Mouse (Mus musculus) adrenal gland, postnatal 36 days (tissue): ENCODE measurements around the gene Cstad. TPM values are rescaled to one million over a fixed set of nuclear protein-coding genes. Genes with fewer than 3 reads are reported as not detected.

Experiments used
- DNase-seq, 2 experiments: peaks; one replicate each; pipeline ENCODE4 v3.0.0; 2021; ENCODE audit warnings: mixed read lengths in 1 of 2
- total RNA-seq, 2 experiments: library from RNA; stranded (reverse); gene quantifications; 2 replicates each; pipeline ENCODE4 v1.2.3; 2021

Gene Cstad
- total RNA-seq, 2 experiments from 2014 or later, result 0.40 to 2.1 TPM

DNA sequence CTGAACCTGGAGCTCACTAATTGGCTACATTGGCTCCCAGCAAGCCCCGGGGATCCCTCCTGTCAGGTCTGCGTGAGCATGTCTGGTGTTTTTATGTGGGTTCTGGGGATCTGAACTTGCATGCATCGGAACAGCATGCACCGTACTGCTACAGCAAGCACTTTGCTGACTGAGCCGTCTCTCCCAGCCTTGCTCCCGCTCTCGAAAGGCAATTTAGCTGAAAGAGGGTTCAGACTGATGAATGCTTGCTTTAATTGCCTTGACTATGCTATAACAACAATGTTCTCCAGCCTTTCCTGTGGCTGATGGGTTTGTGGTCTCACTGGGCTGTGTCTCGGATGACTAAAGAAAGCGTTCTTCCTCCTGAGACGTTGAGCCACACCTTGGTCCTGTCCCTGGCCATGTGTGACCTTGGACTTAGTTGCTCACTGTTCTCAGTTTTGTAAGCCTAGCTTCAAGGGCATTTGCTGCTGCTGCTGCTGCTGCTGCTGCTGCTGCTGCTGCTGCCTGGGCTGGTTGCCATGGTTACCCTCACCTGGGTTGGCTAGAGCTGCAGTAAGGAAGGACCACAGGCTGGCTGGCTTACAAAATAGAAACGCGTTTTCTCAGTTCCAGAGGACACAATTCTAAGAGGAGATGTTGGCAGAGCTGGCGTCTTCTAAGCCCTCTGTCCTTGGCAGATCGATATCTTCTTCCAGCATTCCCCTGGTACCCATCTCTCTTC is 34.4 kb downstream of the Cstad start:
- DNase-seq, result peak in 1 of 2 experiments; percentile 46

DNA sequence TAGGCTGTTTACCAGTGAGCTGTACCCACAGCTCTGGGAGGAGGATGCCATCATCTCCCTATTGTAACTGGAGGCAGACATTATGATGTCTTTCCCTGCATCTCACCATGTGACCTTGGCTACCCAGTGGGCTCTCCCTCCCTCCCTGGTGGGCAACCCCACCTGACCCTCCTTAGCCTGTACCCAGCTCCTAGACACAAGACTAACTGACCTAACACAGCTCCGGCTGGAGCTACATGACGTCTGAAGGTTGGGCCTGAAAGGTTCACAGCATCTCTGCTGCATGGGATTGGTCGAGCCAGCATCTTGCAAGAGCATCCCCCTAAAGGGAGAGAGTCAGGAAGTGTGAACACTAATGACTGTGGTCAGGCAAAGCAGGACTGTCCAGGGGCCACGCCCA is 35.0 kb downstream of the Cstad start:
- no peak for DNase-seq

DNA sequence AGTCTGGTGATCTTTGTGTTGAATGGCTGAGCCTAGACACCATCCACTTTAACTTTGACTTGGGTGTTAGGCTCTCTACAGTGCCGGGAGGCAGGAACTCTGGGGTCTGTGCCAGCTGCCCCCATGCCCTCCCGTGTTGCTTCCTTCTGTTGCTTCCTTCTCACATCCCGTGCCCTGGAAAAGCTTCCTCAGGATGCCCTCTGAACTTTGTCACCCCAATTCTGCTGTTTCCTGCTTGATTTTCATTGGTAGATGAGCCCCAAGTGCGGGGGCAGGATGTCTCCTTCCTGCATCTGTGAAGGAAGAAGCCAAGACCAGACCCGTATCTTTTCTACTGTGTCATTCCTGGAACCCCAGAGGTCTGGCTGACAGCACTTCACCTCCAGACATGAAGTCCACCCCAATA is 41.4 kb downstream of the Cstad start:
- DNase-seq, result peak; percentile 37 to 65

DNA sequence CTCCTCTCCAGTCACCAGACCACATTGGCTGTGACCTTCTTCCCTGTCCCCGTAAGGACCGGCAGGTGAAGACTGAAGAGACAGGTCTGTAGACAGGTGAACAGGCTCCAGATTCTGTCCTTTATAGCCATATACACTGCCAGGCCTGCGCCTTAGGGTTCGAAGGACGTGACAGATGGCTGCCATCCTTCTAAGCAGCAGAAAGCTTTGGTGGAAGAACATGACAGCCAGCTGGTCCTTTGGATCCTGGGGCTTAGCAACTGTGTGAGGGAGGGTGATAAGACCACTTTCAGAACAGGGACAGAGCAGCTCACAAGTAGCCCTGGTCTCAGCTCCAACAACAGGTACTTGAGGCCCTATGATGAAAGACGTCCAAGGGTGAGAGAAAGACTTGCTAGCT is 43.2 kb downstream of the Cstad start:
- no peak for DNase-seq

DNA sequence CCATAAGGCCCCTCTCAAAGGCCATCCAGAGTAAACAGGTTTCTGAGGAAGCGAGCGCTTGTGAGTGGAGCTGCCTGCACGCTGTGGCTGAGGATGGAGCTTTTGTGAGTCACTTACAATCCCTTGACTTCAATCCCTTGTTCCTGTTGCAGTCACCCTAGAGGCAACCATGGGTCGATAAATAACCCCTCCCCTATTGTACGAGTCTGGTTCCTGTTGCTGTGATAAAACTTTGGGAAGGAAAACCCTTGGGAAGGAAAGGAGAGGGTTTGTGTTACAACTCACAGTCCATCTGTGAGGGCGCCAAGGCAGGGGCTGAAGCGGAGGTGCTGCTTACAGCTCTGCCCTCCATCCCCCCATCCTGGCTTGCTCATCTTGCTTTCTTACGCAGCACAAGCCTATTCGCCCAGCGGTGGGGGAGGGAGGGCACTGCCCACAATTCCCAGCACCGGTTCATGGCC is 45.2 kb downstream of the Cstad start:
- DNase-seq, result peak; percentile 47 to 73

DNA sequence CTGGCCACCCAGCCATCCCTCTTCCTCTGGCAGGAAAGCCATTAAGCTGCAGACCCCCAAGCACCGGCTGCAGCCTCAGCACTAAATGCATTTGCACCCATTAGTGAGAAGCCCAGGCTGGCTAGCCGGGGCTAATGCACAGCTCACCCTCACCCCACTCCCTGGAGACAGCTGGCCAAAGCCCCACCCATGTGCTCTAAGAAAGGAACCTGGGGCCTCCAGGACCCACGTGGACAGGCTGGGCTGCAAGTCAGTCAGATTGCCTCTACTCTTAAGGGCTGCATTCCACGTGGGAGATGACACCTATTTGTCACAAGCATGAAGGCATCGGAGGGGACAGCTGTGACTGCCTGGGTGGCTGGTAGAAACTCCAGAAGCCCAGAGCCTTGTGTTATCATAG is 48.0 kb downstream of the Cstad start:
- DNase-seq, result no peak

DNA sequence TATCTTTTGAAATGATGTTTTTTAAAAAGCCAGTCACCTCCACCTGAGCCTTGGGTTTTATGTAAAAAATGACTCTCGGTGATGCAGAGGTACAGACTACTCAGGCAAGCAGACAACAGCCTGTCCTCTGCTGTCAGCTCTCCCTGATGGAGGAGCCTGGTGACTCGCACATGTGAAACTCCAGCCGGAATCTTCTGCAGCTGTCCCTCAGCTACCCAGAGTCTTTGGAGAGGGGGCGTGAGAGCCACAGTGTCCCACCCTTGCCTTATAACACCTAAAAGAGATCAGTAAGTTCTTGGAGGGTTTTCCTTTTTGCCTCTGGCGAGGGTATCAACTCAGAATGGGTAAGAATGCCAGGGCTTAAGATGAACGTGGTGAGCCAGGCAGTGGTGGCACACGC is 48.6 kb downstream of the Cstad start:
- DNase-seq, result no peak

DNA sequence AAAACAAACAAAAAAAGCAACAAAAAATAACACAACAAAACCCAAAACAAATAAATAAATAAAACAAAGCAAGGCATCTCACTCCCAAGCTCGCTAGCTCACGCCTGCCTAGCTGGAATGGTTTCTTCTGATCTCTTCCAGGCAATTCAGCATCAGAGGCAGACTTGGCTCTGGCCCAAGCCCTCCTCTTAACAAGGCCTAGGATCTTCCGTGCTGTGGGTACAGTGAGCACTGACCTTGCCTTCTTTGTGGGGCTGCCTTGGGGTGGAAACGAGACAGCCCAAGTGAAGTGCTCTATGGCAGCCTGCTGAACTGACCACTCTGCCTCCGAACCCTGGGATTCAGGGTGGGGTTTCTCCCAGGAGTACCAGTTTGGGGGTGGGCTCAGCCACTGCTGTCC is 52.0 kb downstream of the Cstad start:
- DNase-seq, result peak; percentile 86 to 91

DNA sequence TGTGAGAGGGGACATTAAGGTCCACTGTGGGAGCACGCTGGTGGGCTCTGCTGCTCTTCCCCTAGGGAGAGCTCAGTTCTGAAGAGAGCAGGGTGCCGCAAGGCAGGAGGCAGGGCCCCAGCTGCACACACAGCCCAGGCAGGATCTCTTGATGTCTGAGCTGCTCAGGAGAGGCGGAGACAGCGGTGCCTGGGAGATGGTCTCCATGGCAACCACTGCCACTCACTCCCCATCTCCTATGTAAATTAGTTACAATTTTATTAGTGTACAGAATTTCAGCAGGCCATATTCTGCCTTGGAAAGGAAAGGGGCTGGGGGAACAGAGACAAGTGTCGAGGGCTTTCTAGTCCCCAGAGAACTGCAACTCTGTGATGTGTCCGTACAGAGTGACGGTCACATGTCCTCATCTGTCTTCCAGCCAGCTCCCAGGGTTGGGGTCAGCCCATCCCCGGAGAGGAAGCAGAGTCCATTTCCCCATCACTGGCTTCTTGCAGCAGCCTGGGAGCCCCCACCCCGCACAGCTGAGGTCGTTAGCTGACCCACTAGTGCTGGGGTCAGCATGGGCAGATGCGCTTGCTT is 52.6 kb downstream of the Cstad start:
- peak; percentile 47 to 69 for DNase-seq

DNA sequence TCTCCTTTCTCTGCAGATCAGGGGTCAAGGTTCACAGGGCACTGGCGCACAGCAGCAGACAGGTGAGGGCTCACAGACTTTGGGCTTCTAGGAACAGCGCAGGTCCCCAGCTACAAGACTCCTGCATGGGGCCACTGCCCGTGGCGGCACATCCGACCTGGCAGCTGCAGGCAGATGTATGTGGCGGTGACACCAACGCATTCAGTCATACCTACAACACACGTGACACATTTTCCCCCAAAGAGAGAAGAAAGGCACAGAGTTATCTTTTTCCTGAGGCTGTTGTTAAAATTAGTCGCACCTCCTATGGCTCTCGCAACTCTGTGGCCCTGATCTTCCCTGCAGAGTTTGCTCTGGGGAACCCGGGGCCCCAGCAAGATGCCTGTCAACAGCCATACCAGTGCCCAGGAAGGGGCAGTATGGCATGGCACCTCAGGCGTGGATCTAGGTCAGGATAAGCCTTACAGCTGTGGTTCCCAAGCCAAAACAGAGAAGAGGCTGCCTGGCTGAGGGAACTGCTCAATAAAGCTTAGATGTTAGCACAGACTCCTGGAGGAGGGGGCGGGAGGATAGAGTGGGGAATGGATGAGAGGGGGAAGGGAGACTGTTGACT is 53.1 kb downstream of the Cstad start:
- no peak for DNase-seq

DNA sequence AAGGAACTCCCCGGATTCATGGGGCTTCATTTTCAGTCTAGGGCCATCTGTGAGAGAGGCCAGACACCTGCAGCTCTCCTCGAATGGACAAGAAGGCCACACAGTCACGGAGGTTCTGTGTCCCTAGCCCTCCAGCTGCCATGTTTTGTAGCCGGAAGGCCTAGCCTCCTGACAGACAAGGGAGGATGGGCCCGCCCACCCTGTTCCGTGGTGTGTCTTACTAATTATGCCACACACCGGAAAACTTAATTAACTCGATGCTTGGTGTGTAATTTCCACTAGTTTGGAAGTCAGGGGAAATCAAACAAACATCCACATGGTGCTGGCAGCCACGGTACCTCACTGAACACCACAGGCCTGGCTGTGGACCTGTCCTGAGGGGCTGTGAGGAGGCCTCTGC is 55.4 kb downstream of the Cstad start:
- DNase-seq, result no peak

DNA sequence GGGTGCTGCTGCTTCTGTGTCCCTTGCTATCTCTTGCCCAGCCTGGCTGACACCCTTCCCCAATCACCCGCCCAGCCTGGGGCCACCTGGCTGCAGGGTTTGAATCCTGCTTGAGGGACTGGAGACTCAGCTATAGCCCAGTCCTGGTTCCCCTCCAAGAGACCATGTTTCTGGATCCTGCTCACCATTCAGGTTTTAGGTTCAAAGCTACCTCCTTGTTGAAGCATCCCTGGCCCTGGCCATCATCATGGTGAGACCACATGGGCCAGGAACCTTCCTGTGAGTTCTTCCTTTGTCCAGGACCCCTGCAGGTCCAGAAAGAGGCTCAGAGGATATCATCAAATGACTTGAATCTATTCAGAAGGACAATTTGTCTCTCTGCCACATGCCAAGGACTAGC is 57.0 kb downstream of the Cstad start:
- no peak for DNase-seq

DNA sequence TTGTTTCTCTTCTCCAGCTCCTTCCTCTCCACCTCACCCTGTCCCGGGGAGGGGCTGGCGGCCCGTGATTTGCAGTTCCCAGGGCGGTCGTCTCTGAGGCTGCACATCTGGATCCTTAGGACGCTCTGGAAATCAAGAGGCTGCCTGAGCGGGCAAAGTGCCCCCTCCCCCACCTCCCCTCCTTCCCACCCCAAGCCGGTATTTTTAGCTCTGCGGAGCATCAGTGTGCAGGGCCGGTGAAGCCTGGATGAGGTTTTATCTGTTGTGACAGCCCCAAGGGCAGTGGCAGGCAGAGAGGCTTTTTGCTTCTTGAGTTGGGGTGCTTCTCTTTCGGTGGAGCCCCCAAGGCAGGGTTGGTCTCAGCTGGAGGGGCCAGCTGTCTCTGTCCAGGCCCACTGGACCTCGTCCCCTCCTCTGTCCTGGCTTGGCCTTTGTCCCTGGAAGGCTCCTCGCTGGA is 57.8 kb downstream of the Cstad start:
- peak in 1 of 2 experiments; percentile 35 for DNase-seq

DNA sequence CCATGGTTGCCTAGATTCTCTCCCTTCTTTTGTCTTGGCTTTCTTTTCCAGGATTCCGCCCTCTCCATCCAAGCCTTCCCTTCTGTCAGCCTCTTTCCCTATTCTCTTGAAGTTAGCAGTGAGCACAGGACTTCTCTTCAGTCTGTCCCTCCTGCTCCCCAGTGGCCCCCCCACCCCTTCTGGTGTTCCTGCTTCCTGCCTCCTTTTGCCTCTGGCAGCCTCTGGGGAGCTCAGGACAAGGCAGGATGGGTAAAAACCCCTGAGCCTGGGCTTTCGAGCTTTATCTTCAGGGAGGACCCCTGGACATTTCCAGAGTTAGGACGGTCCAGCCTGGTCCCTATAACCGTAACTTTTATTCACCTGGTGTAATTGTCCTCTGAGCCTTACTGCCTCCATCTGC is 58.2 kb downstream of the Cstad start:
- DNase-seq, result no peak

DNA sequence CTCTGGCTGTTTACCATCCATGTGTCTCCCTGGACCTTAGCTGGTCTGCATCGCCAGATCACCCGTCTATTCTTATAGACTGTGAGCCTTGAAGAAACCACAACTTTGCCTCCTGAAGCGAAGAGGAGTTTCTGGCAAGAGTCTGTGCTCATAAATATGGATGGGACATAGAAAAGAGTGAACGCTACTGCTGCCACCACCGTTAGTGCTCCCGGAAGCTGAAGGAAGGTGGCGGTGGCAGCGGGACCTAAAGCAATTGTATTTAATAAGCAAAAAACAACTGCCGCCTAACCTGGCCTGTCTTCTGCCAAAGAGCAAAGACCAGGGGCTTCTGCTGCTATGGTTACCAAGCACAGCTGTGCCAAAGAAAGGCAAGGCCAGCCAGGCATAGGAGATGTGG is 59.3 kb downstream of the Cstad start:
- no peak for DNase-seq

DNA sequence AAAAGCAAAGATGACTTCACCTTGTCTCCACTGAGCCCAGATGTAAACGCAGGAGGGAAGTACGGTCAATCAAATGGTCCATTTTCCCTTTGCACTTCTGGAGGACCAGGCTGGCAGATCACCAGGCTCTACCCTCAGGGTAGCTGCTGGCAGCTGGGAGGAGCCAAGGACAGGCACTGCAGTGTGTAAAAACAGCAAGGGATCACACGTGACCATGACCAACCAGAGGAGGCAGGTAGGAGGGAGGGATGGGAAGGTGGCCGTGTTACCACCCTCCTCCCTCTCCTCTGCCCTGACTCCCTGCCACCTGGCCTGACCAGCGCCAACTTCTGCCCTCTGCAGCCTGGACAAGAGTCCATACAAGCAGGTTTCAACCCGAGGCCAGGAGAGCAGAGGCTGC is 59.7 kb downstream of the Cstad start:
- DNase-seq, result peak in 1 of 2 experiments; percentile 32

DNA sequence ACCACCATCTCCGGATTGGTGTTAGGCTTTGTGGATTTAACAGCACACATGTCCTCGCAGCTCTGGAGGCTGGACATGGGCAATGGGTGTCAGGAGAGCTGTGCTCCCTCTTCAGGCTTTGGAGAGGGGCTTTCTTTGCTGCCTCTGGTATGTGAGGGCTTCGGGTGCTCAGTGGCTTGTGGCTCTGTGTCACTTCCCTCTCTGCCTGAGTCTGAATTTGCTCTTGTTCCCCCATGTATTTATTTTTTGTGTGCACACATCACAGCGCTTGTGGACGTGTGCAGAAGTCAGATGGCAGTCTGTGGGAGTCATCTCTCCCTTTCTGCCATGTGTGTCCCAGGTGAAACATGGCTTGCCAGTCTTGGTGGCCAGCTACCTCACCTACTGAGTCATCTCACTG is 60.9 kb downstream of the Cstad start:
- DNase-seq, result no peak

DNA sequence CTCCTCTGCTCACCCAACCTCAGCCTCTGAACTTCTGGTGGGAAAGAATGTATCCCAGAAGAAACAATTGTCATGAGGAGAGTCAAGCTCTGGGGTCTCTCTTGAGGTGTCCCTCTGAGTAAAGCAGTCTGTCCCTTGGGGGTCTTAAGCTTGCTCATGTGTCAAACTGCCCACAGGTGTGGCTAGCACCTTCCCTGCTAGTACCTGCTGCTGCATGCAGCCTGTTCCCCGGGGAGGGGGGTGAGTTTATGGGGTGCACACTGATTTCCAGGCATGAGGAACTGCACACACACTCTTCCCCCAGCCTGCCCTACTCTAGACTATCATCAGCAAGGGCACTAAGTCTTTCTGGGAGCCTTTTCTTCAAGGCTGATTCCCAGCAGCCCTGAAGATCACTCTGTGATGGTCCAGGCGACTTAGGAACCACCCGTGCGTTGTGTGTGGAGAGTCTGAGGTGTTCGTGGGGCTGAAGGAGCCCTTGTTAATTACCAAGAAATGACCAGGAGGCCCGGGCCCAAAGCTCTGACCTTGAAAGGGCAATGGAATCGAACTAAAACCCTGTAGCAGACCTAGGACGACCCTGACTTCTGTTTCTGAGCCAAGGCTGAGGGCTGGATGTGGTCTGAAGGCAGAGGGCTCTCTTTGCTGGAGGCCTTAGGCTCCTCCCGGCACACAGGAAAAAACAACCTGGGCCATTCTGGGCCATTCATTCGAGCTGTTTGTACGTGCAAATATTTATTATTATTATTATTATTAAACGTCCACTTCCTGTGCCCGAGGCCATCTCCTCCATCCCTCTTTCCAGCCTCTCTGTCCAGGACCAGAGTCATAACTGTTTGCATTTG is 62.1 kb downstream of the Cstad start:
- DNase-seq, result peak in 1 of 2 experiments; percentile 18

DNA sequence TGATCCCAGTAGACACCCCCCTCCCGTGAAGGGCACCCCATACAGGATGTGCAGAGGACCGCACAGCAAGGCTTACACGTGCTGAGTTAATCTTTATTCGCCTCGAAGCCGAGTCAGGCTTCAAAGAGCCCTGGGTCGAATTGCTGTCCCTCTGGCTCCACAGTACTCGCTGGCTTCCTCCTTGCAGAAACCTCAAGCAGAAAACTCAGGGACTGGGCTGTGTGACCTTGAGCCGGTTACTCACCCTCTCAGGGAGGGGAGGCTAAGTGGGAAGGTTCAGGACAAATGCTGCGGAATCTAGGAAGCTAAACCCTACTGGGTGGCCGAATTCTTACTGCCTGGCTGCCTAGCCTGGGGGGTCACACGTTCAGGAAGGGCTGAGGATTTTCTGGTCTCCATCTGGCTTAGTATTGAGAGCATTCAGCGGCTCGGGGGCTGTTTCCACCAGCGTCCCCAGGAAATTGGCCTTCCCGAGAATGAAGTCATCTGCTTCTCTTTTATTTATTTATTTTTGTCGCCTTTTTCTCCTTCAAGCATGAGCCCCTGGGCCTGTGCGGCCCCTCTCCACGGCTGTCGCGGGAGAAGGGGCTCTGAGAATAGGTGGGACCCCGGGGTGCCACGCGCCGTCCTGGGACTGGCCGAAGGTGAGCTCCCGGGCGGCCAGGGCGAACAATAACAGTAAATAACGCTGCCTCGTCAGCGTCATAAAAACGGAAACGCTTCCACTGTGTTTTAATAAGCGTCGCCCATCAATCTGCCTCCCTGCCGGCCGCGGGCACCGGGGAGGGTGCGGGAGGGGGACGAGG is 63.0 kb downstream of the Cstad start:
- DNase-seq, result peak; percentile 86 to 87

DNA sequence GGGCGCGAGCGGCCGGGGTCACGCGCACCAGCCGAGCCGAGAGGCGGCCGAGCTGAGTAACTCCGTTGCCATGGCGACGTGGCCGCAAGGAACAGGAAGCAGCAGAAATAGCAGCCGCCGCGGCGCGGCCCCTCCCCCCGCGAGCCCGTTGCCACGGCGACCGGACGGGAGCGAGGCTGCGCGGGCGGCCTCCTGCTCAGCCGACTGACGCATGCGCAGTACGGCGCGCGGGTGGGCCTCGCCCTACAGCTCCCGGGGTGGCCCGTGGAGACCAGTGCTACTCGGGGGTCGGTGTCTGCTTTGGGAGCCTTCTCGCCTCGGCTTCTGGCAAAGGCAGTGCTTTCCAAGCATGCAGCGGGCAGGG is 63.6 kb downstream of the Cstad start:
- peak; percentile 99 to 100 for DNase-seq
